Mouse (Mus musculus) brain, embryonic 14.5 days (tissue): Measurements from ENCODE around the gene Zfp82.

Experiments used
- CTCF ChIP-seq: fragments of 200-500 bp; IDR thresholded peaks from 2 replicates; pipeline ENCODE4 v1.5.1; 2012; ENCODE audit warnings: inconsistent platforms, mild to moderate bottlenecking, moderate library complexity, borderline replicate concordance; ENCODE audit not compliant: insufficient read depth, insufficient read length; ENCODE audit errors: extremely low read depth
- POLR2A ChIP-seq: fragments of 200-500 bp; IDR thresholded peaks from 2 replicates; pipeline ENCODE4 v1.6.1; 2012; ENCODE audit warnings: mild to moderate bottlenecking, inconsistent platforms, borderline replicate concordance; ENCODE audit not compliant: poor library complexity, insufficient read depth, insufficient read length, severe bottlenecking; ENCODE audit errors: extremely low read depth

GRCm38 (mm10) chr7:30023800-30024199 is 48.9 kb downstream of the Zfp82 start:
- TF ChIP-seq CTCF (no peak), POLR2A (no peak)
